Mouse (Mus musculus): ENCODE data around the gene Mcu. TPM values are rescaled to one million over a fixed set of nuclear protein-coding genes. Genes with fewer than 3 reads are reported as not detected.

The Mcu gene
- total RNA-seq, 2 experiments from 2014 or later, result 21.8 to 24.0 TPM

GRCm38 (mm10) chr10:59444635-59445034 lies 171.9 kb downstream of the Mcu start:
- intact Hi-C loops (cut with DNase I), result no loop called here
- DNase-seq, result no peak

DNA sequence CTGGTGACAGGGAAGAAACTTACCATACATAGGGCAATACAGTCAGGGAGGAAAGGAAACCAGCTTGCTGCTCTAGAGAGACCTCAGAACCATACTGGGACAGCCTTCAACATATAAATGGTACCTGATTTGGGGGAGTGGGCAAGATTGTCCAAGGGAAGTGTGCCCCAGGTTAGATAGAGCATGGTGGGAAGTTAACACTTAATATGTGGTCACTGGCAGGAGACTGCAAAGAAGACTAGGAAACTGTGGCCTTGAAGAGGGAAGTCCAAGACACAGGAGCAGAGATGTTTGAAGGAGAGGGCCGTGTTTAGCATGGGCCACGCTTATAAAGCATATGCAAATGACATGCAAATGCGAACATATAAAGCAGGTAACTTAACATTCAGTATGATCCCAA lies 172.4 kb downstream of the Mcu start:
- no peak for DNase-seq
- intact Hi-C loops (cut with DNase I), result no loop called here

DNA sequence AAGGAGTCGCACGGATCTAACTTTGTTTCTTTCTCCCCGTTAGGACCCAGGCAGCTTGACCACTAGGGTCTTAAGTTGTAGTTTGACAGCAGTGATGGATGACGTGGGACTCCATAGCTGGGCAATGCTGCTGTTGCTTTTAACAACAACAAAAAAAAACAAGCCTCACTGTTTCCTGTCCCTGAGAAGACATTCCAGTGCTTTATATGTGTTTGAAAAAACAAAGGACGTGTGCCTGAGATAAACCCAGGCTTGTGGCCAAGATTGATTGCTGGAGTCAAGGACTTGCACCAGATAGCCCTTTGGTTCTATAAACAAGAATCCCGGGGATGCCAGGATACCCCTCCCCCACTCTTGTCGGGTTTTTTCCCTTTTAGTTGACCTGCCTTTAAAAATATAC lies 173.3 kb downstream of the Mcu start:
- no peak for DNase-seq
- intact Hi-C loops (cut with DNase I), result no loop called here

GRCm38 (mm10) chr10:59441735-59442134 lies 174.8 kb downstream of the Mcu start, which contains the start of gene Oit3:
Gene Oit3, minus strand, starts transcription at chr10:59441778.
- intact Hi-C loops (cut with DNase I), result no loop called here
- DNase-seq, result no peak

- DNase-seq, result no peak
- intact Hi-C loops (cut with DNase I), result no loop called here
These were observed 176.3 kb downstream of the Mcu start for GRCm38 (mm10) chr10:59440177-59440576.

DNA sequence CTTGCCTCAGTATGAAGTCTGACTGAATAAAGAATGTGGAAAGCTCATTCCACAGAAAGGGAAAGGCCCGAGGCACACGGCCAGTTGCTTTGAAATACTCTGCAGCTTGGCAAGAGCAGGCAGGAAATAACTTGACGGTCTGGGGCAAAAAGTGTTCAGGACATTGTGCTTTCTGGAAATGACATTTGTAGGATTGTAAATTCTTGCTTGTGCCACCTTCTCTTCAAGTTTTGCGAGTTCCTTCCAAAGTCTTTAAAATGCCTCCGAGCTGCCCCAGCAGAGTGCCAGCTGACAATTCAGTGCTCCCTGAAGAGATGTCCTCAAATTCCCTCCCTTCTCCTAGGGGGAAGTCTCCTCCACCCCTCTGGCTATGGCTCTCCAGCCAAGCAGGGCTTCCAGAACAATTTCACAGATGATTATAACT lies 177.0 kb downstream of the Mcu start:
- intact Hi-C loops (cut with DNase I), result no loop called here
- peak; percentile 64 for DNase-seq

DNA sequence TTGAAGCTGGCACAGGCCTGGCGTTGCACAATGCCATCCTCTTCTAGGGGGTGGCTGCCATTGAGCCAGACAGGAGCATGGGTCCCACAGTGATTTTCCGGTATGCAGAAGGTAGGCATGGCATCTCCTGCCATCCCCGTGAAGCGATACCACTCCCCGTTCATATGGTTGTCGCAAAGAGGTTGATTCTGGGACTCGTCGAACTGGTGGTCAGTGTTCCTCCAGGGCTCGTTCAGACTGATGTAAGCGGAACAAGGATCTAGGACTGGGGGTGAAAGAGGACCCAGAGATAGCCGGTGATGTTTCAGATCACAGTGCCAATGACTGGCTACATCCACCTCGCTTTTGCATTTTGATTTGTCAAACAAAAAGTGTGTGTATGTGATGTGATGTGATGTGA lies 177.8 kb downstream of the Mcu start:
- DNase-seq, result no peak
- intact Hi-C loops (cut with DNase I), result no loop called here

DNA sequence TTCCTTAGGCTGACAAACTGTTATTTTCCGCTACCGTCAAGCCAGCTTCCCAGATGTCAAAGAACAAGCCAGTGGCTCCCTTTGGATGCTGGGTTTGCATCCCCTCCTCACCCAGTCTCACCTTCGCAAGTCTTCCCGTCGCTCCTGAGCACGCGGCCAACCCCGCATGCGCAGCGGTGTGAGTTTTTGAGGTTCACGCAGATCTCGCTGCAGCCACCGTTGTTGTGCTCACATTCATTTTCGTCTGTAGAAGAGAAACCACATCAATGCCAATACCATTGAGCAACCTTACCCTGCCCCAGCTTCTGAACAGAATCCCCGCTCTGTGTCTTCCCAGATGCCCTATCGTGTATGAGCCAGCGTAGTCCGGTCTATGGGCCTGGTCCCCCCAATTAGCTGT lies 180.7 kb downstream of the Mcu start:
- DNase-seq, result no peak
- intact Hi-C loops (cut with DNase I), result no loop called here

DNA sequence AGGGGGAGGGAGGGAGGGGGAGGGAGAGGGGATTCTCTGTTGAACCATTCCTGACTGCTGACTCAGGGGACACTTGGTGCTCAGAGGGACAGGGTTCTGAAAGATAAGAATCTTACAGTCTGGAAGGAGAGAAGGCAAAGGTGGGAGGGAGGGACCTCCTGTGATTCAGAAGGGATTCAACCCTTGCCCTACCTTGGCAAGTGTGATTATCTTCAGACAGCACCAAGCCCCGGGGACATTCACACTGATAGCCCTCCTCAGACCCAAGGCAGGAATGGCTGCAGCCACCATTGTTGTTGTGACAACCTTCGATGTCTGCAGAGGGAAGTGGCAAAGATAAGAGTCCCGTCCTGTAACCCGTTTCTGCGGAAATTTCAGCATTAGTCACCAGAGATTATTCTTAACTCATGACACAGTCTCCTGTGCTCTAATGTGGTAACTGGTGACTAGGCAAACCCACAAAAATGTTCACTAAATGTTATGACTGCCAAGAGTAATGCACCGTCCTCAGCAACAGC lies 185.7 kb downstream of the Mcu start:
- no peak for DNase-seq
- intact Hi-C loops (cut with DNase I), result no loop called here

- no peak for DNase-seq
- intact Hi-C loops (cut with DNase I), result no loop called here
These were observed 186.9 kb downstream of the Mcu start for GRCm38 (mm10) chr10:59429448-59430135.

GRCm38 (mm10) chr10:59426371-59426770 lies 190.1 kb downstream of the Mcu start:
- intact Hi-C loops (cut with DNase I), result no loop called here
- DNase-seq, result no peak

DNA sequence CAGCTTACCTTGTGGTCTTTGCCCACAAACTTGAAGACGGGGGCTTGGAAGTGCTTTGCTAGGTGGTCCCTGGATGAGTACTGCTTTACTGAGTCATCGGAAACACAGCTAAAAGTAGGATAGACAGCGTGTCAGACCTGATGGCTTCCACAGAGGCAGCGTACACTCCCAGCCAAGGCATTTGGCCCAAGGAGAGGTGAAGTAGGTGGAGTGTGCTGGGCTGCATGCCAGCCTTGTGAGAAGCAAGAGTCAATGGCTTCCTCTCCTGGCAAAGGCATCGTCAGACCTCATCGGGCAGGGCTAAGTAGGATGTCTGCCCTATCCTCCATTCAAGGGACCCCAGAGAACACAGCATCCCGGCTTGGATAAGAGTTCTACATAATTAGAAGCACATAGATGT lies 191.1 kb downstream of the Mcu start:
- DNase-seq, result peak; percentile 63 to 73
- intact Hi-C loops (cut with DNase I), result no loop called here

DNA sequence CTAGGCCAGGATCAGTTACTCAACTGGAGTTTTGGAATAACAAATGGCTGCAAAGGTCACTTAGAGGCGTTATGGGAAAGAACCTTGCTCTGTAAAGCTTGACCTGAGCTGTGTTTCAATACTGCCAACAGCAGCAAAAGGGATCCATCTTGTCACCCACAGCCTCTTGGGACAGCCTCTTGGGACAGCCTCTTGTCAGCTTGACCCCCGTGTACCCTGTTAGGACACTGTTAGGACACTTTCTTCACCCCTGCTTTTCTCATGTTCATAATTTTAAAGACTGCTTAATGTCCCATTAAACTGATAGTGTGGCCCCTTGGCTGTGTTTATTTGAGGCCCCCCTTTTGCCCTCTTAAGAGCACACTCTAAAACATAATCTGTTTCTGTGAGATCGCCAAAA lies 192.0 kb downstream of the Mcu start:
- intact Hi-C loops (cut with DNase I), result no loop called here

GRCm38 (mm10) chr10:59419516-59419915 lies 197.0 kb downstream of the Mcu start:
- intact Hi-C loops (cut with DNase I), result no loop called here
- DNase-seq, result no peak

More for the DNA sequence above, 192.0 kb downstream of the Mcu start:
- DNase-seq, result no peak

- no peak for DNase-seq
- intact Hi-C loops (cut with DNase I), result no loop called here
These were observed 199.9 kb downstream of the Mcu start for GRCm38 (mm10) chr10:59416623-59417022.

DNA sequence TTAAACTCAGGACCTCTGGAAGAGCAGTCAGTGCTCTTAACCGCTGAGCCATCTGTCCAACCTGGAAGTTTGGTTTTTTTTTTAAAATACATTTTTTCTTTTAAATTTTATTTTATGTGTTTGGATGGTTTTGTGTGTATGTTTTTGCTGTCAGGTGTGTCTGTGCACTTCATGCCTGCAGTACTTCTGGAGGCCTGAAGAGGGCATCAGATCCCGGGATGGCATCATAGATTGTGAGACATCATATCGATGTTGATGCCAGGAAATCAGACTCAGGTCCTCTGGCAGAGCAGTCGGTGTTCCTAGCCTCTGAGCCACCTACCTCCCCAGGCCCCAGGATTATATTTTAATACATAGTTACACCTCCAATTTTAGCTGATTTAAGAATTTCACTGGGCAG lies 202.8 kb downstream of the Mcu start:
- intact Hi-C loops (cut with DNase I), result no loop called here
- no peak for DNase-seq

DNA sequence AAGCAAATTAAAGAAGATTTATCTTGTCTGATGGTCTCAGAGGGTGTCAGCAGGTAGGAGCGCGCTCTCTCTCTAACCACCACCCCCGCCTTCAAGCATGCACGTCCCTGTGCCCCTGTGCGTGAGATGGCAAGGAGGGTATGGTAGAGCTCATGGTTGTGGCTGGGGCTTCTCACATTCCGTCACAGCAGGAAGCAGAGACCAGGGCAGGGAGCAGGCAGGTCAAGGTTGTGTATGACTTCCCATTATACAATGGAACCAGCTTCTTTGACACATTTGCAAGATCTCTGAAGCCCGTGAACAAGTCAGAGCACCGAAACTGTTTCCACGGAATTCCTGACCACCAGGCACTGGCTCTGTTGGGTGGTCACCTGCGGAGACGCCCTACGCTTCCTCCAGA lies 206.2 kb downstream of the Mcu start:
- intact Hi-C loops (cut with DNase I), result no loop called here
- DNase-seq, result no peak

- no peak for DNase-seq
- intact Hi-C loops (cut with DNase I), result no loop called here
These were observed 208.0 kb downstream of the Mcu start for GRCm38 (mm10) chr10:59408499-59408898.

DNA sequence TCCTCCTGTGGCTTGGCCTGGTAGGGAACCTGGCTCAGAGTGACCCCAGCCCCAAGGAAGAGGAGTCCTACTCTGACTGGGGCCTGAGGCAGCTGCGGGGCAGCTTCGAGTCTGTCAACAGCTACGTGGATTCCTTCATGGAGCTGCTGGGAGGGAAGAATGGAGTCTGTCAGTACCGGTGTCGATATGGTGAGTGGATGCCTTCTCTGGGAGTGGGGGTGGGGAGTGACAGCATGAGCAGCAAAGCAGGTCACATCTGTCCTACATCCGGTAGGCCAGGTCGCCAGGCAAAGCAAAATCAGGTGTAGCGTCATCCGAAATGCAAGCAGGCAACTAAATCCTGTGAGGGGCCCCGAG lies 212.7 kb downstream of the Mcu start:
- intact Hi-C loops (cut with DNase I), result no loop called here
- DNase-seq, result no peak

DNA sequence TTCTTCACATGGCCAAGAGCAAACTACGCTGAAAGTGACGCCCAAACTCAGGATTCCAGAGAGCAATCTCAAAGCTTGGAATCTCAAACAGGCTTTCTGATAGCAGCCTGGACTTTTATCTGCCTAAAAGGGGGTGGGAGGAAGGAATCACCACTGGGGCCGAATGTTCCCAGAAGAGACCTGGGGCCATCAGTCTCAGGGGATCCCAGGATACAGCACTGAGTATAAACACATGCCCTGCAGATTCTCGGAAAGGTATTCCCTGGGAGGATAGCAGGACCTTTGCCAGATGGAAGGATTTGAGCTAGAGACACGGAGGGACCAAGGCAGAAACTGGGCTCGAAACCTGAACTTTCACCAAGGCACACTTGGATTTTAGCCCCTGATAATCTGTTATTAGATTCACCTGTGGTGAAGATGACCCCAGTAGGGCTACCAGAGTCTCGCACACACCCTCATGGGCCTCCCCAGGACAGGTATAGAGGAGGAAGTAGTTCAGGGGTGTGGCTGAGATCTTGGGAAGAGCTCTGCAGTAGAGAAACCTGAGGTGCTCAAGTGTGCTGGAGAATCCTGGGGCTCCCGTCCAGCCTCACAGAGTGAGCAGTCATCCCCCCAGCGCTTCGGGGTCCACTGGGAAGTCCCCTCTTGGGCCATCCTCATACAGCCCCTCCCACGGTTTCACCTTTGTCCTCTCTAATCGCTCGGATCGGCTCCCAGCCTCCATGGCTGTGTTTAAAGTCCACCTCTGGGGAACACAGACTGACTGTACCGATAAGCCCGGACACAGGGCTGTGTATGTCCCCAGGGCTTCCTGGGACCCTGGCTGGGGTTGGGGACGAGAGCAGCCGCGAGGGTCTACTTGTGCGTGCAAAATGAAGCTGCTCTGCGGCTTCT lies 213.3 kb downstream of the Mcu start, which contains the start of gene Pla2g12b:
Gene Pla2g12b (plus strand): TSS at position 762 of the 894 bp plus-strand sequence.
- intact Hi-C loops (cut with DNase I), result no loop called here
- DNase-seq, result no peak

Measured in heart, postnatal 36 days (tissue).